Mouse (Mus musculus): ENCODE measurements at regions not wholly inside any gene's neighbourhood (a gene's known extent, or its start where the extent isn't known, plus 50 kb on each side); places are given as distances from the start of the nearest gene placed in this dataset.
A peak's percentile ranks its signal among the peaks of the same experiment; 100 is the strongest.

GRCm38 (mm10) chr19:14802909-14803650, 205.2 kb upstream of the Tle4 start:
- 18% methylated on average over 5 of the region's 5 CpGs for WGBS
- H3K9me3 ChIP-seq (ENCODE audit: control insufficient read depth, low read length), result no peaks in the 10 kb centered on the region
- no peak overlapping the region for H3K27ac ChIP-seq (ENCODE audit: low read depth, low read length)
- DNase-seq (ENCODE audit: low spot score, missing footprints) (peak; percentile 93), ATAC-seq (ENCODE audit: low FRiP score) (peak; percentile 73; the same call in 1 of the 2 replicates)
- H3K4me3 ChIP-seq (ENCODE audit: low read depth, low read length), result no peak overlapping the region
- H3K4me1 ChIP-seq (ENCODE audit: control insufficient read depth, insufficient read depth, low read length), result peaks cover 10% of the 10 kb centered on the region
- peaks cover 2% of the 10 kb centered on the region; the same call in 1 of the 2 replicates for H3K27me3 ChIP-seq (ENCODE audit: control insufficient read depth, insufficient read depth, low read length)
- no peaks in the 10 kb centered on the region for H3K36me3 ChIP-seq (ENCODE audit: control insufficient read depth, insufficient read depth, low read length)
- no peak overlapping the region for H3K9ac ChIP-seq (ENCODE audit: low read length)
- H3K4me2 ChIP-seq, result no peak overlapping the region

GRCm38 (mm10) chr19:14801669-14802068, 203.8 kb upstream of the Tle4 start:
- peaks cover 2% of the 10 kb centered on the region; the same call in 1 of the 2 replicates for H3K27me3 ChIP-seq (ENCODE audit: control insufficient read depth, insufficient read depth, low read length)
- ATAC-seq (ENCODE audit: low FRiP score) (no peak), DNase-seq (ENCODE audit: low spot score, missing footprints) (peak; percentile 78)
- H3K9ac ChIP-seq (ENCODE audit: low read length), result no peak overlapping the region
- 79% methylated on average over 8 of the region's 8 CpGs for WGBS
- H3K27ac ChIP-seq (ENCODE audit: low read depth, low read length), result no peak overlapping the region
- no peaks in the 10 kb centered on the region for H3K9me3 ChIP-seq (ENCODE audit: control insufficient read depth, low read length)
- no peak overlapping the region for H3K4me2 ChIP-seq
- H3K36me3 ChIP-seq (ENCODE audit: control insufficient read depth, insufficient read depth, low read length), result no peaks in the 10 kb centered on the region
- no peak overlapping the region for H3K4me3 ChIP-seq (ENCODE audit: low read depth, low read length)
- peaks cover 10% of the 10 kb centered on the region for H3K4me1 ChIP-seq (ENCODE audit: control insufficient read depth, insufficient read depth, low read length)

- DNase-seq (ENCODE audit: low spot score, missing footprints) (no peak), ATAC-seq (ENCODE audit: low FRiP score) (no peak)
- Histone ChIP-seq H3K9ac (ENCODE audit: low read length) (no peak overlapping the region), H3K27me3 (ENCODE audit: control insufficient read depth, insufficient read depth, low read length) (peaks cover 2% of the 10 kb centered on the region; the same call in 1 of the 2 replicates), H3K36me3 (ENCODE audit: control insufficient read depth, insufficient read depth, low read length) (no peaks in the 10 kb centered on the region), H3K27ac (ENCODE audit: low read depth, low read length) (no peak overlapping the region), H3K4me3 (ENCODE audit: low read depth, low read length) (no peak overlapping the region), H3K9me3 (ENCODE audit: control insufficient read depth, low read length) (no peaks in the 10 kb centered on the region), H3K4me2 (no peak overlapping the region), H3K4me1 (ENCODE audit: control insufficient read depth, insufficient read depth, low read length) (peaks cover 10% of the 10 kb centered on the region)
- 84% methylated on average over 6 of the region's 6 CpGs for WGBS
Observed at GRCm38 (mm10) chr19:14799002-14799401, 201.2 kb upstream of the Tle4 start.

- ATAC-seq (ENCODE audit: low FRiP score), result peak; percentile 65; the same call in 1 of the 2 replicates
- no peak overlapping the region for H3K4me2 ChIP-seq
- H3K9ac ChIP-seq (ENCODE audit: low read length), result no peak overlapping the region
- H3K9me3 ChIP-seq (ENCODE audit: control insufficient read depth, low read length), result no peaks in the 10 kb centered on the region
- no peak overlapping the region for H3K4me3 ChIP-seq (ENCODE audit: low read depth, low read length)
- H3K4me1 ChIP-seq (ENCODE audit: control insufficient read depth, insufficient read depth, low read length), result peaks cover 9% of the 10 kb centered on the region
- 68% methylated on average over 7 of the region's 7 CpGs for WGBS
- H3K36me3 ChIP-seq (ENCODE audit: control insufficient read depth, insufficient read depth, low read length), result no peaks in the 10 kb centered on the region
- H3K27me3 ChIP-seq (ENCODE audit: control insufficient read depth, insufficient read depth, low read length), result peaks cover 2% of the 10 kb centered on the region; the same call in 1 of the 2 replicates
- H3K27ac ChIP-seq (ENCODE audit: low read depth, low read length), result no peak overlapping the region
- no peak for DNase-seq (ENCODE audit: low spot score, missing footprints)
Observed at GRCm38 (mm10) chr19:14798417-14798816, 200.6 kb upstream of the Tle4 start.

- 87% methylated on average over 5 of the region's 5 CpGs for WGBS
Observed at GRCm38 (mm10) chr19:14795910-14796309, 198.1 kb upstream of the Tle4 start.

GRCm38 (mm10) chr19:14789992-14790391, 192.1 kb upstream of the Tle4 start:
- H3K4me1 ChIP-seq (ENCODE audit: control insufficient read depth, insufficient read depth, low read length), result no peaks in the 10 kb centered on the region
- no peaks in the 10 kb centered on the region for H3K9me3 ChIP-seq (ENCODE audit: control insufficient read depth, low read length)
- WGBS, result 90% methylated on average over 1 of the region's 1 CpGs
- no peak for DNase-seq (ENCODE audit: low spot score, missing footprints)
- no peak overlapping the region for H3K4me3 ChIP-seq (ENCODE audit: low read depth, low read length)
- ATAC-seq (ENCODE audit: low FRiP score), result no peak
- H3K36me3 ChIP-seq (ENCODE audit: control insufficient read depth, insufficient read depth, low read length), result no peaks in the 10 kb centered on the region
- H3K27me3 ChIP-seq (ENCODE audit: control insufficient read depth, insufficient read depth, low read length), result peaks cover 4% of the 10 kb centered on the region; the same call in 1 of the 2 replicates
- H3K9ac ChIP-seq (ENCODE audit: low read length), result no peak overlapping the region
- no peak overlapping the region for H3K27ac ChIP-seq (ENCODE audit: low read depth, low read length)
- H3K4me2 ChIP-seq, result no peak overlapping the region

More at GRCm38 (mm10) chr19:14795910-14796309, 198.1 kb upstream of the Tle4 start:
- Histone ChIP-seq H3K27me3 (ENCODE audit: control insufficient read depth, insufficient read depth, low read length) (peaks cover 6% of the 10 kb centered on the region; the same call in 1 of the 2 replicates), H3K4me2 (no peak overlapping the region), H3K4me3 (ENCODE audit: low read depth, low read length) (no peak overlapping the region), H3K4me1 (ENCODE audit: control insufficient read depth, insufficient read depth, low read length) (no peaks in the 10 kb centered on the region), H3K36me3 (ENCODE audit: control insufficient read depth, insufficient read depth, low read length) (no peaks in the 10 kb centered on the region), H3K27ac (ENCODE audit: low read depth, low read length) (no peak overlapping the region), H3K9ac (ENCODE audit: low read length) (no peak overlapping the region), H3K9me3 (ENCODE audit: control insufficient read depth, low read length) (no peaks in the 10 kb centered on the region)
- DNase-seq (ENCODE audit: low spot score, missing footprints) (no peak), ATAC-seq (ENCODE audit: low FRiP score) (no peak)

- ATAC-seq (ENCODE audit: low FRiP score) (no peak), DNase-seq (ENCODE audit: low spot score, missing footprints) (no peak)
- 91% methylated on average over 4 of the region's 4 CpGs for WGBS
- Histone ChIP-seq H3K27ac (ENCODE audit: low read depth, low read length) (no peak overlapping the region), H3K4me3 (ENCODE audit: low read depth, low read length) (no peak overlapping the region), H3K27me3 (ENCODE audit: control insufficient read depth, insufficient read depth, low read length) (peaks cover 4% of the 10 kb centered on the region; the same call in 1 of the 2 replicates), H3K9me3 (ENCODE audit: control insufficient read depth, low read length) (no peaks in the 10 kb centered on the region), H3K36me3 (ENCODE audit: control insufficient read depth, insufficient read depth, low read length) (no peaks in the 10 kb centered on the region), H3K4me1 (ENCODE audit: control insufficient read depth, insufficient read depth, low read length) (no peaks in the 10 kb centered on the region), H3K4me2 (no peak overlapping the region), H3K9ac (ENCODE audit: low read length) (no peak overlapping the region)
Observed at GRCm38 (mm10) chr19:14788630-14789029, 190.8 kb upstream of the Tle4 start.

GRCm38 (mm10) chr19:14786868-14787267, 189.0 kb upstream of the Tle4 start:
- Histone ChIP-seq H3K4me1 (ENCODE audit: control insufficient read depth, insufficient read depth, low read length) (no peaks in the 10 kb centered on the region), H3K27me3 (ENCODE audit: control insufficient read depth, insufficient read depth, low read length) (no peaks in the 10 kb centered on the region), H3K4me2 (no peak overlapping the region), H3K27ac (ENCODE audit: low read depth, low read length) (no peak overlapping the region), H3K9me3 (ENCODE audit: control insufficient read depth, low read length) (no peaks in the 10 kb centered on the region), H3K4me3 (ENCODE audit: low read depth, low read length) (no peak overlapping the region), H3K36me3 (ENCODE audit: control insufficient read depth, insufficient read depth, low read length) (no peaks in the 10 kb centered on the region), H3K9ac (ENCODE audit: low read length) (no peak overlapping the region)
- ATAC-seq (ENCODE audit: low FRiP score) (no peak), DNase-seq (ENCODE audit: low spot score, missing footprints) (no peak)
- 88% methylated on average over 8 of the region's 8 CpGs for WGBS

- H3K27ac ChIP-seq (ENCODE audit: low read depth, low read length), result no peak overlapping the region
- WGBS, result 29% methylated on average over 3 of the region's 3 CpGs
- no peaks in the 10 kb centered on the region for H3K4me1 ChIP-seq (ENCODE audit: control insufficient read depth, insufficient read depth, low read length)
- ATAC-seq (ENCODE audit: low FRiP score) (no peak), DNase-seq (ENCODE audit: low spot score, missing footprints) (no peak)
- H3K36me3 ChIP-seq (ENCODE audit: control insufficient read depth, insufficient read depth, low read length), result no peaks in the 10 kb centered on the region
- H3K4me3 ChIP-seq (ENCODE audit: low read depth, low read length), result no peak overlapping the region
- no peak overlapping the region for H3K4me2 ChIP-seq
- no peak overlapping the region for H3K9ac ChIP-seq (ENCODE audit: low read length)
- no peaks in the 10 kb centered on the region for H3K27me3 ChIP-seq (ENCODE audit: control insufficient read depth, insufficient read depth, low read length)
- H3K9me3 ChIP-seq (ENCODE audit: control insufficient read depth, low read length), result no peaks in the 10 kb centered on the region
Observed at GRCm38 (mm10) chr19:14785661-14786060, 187.8 kb upstream of the Tle4 start.
